Mouse (Mus musculus) layer of hippocampus, postnatal 14 days (tissue): ENCODE data around the gene Letm1. TPM values are rescaled to one million over a fixed set of nuclear protein-coding genes. Genes with fewer than 3 reads are reported as not detected.

Source experiments
- DNase-seq, 2 experiments: peaks; one replicate each; pipeline ENCODE4 v3.0.0; 2021 to 2022; ENCODE audit warnings: low spot score in 2 of 2, mixed read lengths in 1 of 2
- long read RNA-seq, 2 experiments: library from polyadenylated mRNA; stranded (forward); transcript quantifications; one replicate each; pipeline ENCODE4 v2.0.0; 2021
- total RNA-seq, 2 experiments: library from RNA; stranded (reverse); gene quantifications; 2 replicates each; pipeline ENCODE4 v1.2.3; 2021

Letm1 gene
- total RNA-seq, result 100 to 1,000 TPM in 1 of 2 experiments, 10 to 100 TPM in 1; 96.8 to 105 TPM
- long read RNA-seq, experiment 1, full-length matches to known transcripts, result 107 of 121 reads
- long read RNA-seq, experiment 1, partial matches to known transcripts, result 6 of 121 reads
- long read RNA-seq, experiment 1, other reads (novel, unspliced or antisense), result 8 of 121 reads
- long read RNA-seq, experiment 2, full-length matches to known transcripts, result 124 of 156 reads
- long read RNA-seq, experiment 2, partial matches to known transcripts, result 17 of 156 reads
- long read RNA-seq, experiment 2, other reads (novel, unspliced or antisense), result 15 of 156 reads

DNA sequence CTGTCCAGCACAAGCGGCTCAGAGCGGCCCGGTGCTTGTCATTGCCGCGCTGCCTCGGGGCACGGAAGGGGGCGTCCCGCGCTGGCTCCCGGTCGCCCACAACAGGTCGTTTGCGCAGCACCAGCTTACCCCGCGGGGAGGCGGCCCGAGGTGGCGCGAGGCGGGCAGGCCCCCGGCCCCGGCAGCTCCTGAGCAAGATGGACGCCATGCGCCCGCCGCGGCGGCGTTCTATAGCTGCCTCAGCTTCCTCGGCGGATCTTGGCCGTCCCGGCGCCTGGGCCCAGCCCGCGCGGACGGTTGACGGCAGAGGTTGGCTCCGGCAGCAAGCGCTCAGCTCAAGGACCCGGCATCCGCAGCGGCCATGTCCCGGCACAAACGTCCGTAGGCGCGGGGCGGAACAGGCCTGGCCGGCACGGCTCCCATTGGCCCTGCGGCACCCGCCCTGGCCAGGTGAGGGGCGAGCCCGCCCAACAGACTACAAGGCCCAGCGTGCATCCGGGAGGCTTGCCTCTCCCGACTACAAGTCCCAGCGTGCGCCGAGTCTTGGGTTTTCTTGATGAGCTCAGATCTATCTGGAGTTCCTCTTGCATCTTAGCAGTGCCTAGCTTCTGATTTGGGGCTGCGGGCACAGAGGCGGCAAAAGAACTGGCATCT is at the start of gene Letm1:
Gene Letm1 (minus strand): TSS at position 473 of the 654 bp plus-strand sequence.
- DNase-seq, result peak; percentile 91 to 96

DNA sequence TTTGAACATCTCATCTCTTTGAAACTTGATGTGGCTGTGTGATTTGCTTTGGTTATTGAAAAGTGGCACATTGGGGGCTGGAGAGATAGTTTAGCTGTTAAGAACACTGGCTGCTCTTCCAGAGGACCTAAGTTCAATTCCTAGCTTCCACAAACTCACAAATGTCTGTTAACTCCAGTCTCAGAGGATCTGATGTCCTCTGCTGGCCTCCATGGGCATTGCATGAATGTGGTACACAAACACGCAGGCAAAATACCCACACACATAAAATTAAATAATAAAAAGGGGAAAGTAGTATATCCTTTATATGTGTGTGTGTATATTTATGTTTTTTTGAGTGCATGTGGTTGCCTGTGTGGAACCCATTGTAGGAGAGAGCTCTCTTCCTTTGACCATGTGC is 48.2 kb upstream of the Letm1 start:
- DNase-seq, result no peak

DNA sequence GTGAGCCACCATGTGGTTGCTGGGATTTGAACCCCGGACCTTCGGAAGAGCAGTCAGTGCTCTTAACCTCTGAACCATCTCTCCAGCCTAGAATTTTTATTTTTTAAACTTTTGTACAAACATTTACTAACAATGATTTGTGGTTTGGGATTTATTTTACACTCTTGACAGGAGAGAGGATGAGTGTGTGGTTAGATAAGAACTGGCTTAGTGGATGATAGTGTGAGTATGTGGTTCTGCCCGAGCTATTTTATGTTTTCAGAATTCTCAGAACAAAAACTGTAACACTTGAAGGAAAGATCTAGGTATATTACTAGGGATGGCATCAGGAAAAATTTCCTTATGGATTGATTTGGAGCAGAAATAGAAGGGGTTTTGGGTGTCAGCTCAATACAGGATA is 47.3 kb upstream of the Letm1 start:
- DNase-seq, result no peak

DNA sequence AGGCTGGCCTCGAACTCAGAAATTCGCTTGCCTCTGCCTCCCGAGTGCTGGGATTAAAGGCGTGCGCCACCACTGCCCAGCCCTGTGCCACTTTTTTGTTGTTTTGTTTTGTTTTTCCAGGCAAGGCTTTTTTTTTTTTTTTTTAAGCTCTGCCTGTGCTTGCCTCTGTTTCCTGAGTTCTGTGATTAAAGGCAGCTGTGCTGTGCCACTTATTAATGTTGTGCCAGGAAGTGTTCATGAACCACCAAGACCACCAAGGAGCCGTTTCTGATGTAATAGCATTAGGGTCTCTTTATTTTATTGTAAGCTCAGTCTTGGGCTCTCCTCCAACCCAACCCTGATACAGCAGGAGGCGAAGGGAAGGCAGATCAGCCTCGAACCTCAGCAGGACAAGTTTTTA is 45.5 kb upstream of the Letm1 start:
- no peak for DNase-seq

DNA sequence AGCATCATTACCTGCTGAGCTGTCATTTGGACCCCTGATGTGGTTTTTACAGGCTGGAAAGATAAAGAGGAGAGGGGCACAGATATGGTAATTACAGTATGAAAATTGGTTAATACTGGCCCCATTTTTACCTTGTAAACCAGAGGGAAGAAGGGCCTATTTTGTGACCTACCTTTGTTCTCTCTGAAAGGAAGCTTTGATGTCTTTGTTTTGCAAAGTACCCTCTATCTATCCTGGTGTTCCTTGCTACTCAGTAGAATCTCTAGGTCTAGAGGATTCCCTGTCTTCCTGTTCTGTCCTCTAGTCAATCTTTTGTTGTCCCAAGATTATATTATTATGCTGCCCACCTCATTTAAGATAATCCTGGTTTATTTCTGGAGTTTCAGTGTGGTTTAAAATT is 43.4 kb upstream of the Letm1 start:
- DNase-seq, result no peak

DNA sequence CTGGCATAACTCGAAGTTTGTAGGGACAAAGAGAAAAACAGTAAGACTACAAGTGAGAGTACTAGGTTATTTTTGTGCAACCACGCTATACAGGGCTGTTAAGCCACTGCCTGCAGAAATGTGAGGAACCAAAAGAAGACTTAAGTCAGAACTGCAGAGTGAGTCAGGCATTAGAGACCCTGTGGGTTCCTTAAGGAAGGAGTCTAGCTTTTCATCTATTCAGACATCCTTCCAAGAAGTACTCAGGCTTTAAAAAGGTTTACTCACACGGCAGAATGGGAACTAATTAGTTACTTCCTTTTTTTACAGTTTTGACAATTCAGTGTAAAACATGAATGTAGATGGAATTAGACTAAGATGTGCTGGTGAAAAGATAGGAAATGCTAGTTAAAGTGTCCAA is 39.8 kb upstream of the Letm1 start:
- DNase-seq, result no peak

DNA sequence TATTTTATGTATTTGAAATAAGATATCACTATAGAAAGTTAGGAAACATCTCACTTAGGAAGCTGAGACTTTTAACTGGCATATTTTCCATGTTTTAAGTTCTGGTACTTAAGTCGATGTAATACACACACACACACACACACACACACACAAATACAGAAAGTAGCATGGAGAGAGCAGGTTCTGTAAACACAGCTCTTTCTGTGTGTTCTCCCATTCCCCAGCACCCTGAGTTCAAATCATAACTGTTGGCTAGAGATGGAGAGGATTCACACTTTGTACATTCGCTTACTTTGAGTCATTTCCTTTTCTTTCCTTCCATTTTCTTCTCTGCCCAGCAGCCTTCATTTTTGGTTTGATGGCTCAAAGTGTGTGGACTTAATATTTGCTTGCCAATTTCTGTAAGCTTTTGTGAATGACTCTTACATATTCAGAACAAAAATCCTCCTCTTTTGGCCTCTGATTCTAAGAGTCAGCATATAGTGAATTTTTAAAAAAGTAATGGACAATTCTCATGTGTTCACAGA is 39.3 kb upstream of the Letm1 start:
- DNase-seq, result no peak

DNA sequence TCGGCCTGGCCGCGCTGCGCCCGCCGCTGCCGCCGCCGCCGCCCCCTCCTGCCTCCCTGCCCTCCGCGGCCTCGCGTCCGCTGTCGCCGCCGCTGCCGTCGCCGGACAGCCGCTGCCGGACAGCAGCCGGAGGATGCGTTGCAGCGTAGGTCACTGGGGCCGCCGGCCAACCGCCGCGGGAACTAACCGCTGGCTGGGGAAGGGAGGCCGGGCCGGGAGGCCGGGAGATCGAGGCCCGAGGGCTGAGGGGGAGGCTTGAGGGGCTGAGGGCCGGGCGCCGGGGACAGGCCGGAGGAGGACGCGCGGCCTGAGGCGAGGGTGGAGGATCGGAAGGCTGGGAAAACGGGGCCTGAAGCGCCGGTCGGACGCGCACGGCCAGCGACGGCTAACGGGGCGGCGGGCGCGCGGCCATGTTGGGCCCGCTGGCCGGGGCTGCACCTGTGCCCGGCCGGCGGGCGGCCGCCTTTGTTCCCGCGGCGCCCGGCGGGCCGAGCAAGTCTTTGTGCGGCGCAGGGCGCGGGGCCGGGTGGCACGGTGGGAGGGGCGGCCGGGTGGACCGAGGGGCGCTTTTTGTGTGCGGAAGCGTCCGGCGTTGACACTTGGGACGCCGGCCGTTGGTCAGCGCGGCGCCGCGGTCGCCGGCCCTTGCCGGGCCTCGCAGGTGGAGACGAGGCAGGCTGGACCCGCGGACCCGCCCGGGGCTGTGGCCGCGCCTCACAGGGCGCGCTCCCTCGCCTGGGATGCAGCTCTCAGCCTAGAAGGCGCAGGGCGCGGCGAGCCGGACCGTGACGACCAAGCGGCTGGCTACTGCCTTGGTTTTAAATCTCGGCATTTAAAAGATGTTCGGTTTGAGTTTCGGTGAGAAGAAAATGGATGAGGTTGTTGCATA is 38.4 kb upstream of the Letm1 start:
- DNase-seq, result peak; percentile 29 to 56

DNA sequence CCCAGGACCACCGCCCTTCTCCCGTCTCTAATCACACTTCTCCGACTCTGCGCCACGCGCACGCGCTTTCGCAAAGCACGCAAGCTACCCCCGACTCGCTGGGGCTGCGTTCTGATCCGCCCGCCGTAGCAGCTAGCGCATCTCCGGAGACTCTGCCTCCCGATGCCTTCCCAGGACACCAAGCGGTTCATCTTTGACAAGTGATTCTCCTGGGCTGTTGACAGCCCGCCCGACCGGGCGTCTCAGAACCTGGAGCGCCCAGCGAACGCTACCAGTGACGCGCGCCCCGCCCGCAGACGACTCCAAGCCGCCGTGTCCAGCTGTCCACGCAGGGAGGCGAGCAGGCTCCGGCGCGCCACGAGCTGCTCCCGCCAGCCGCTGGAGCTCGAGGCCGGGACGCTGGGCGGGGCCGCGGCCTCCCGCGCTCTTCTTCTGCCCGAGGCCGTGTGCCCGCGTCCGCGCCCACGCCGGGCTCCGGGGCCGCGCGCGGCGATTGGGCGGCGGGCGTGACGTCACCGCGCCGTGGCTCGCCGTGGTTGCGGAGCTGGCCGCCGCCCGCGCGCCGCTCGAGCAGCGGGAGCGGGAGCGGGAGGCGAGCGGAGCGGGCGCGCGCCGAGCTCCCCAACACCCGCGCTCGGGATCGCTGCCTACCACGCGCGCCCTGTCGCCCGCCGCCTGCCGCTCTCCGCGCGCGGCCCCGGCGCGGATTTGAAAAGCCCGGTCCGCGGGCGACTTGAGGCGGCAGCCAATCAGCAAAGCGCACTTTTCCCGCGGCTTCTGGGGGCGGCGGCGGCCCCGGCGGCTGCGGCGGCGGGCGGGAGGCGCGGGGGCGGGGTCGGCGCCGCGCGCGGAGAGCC is 37.5 kb upstream of the Letm1 start, which contains the start of gene Nsd2:
Gene Nsd2 (plus strand): TSS at position 850 of the 857 bp plus-strand sequence.
- DNase-seq, result peak; percentile 87 to 93

DNA sequence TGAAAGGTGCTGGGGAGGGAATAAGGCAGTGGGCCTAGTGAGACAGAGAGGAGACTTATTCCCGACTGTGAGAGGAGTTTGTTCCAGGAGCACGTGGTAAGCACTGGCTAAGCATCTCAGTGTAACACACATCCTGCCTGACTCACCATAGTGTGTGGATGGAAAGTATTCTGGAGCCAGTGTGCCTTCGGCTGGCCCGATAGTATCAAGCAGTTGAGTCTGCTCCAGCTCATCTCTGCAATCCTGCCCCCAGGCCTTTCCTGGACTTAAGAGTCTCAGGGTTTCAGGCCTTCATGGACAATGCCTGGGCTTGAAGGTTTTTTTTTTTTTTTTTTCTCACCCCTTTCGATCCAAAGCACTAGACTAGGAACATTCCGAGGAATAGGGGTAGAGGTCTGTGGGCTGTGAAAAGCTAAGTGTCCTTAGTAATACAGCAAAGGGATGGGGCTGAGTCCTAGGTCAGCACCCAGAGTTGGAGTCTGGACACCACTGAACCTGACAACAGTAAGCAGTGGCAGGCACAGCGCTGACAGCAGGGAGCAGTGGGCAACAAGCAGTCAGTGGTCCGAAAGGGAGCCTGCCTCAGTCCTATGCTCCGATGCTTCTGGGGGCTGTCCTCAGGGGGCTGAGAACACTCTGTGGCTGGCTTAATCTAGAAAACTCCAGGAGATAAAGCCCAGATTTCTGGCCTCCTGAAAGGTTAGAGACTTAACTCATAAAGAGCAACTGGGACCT is 36.7 kb upstream of the Letm1 start:
- peak; percentile 9 to 12 for DNase-seq

DNA sequence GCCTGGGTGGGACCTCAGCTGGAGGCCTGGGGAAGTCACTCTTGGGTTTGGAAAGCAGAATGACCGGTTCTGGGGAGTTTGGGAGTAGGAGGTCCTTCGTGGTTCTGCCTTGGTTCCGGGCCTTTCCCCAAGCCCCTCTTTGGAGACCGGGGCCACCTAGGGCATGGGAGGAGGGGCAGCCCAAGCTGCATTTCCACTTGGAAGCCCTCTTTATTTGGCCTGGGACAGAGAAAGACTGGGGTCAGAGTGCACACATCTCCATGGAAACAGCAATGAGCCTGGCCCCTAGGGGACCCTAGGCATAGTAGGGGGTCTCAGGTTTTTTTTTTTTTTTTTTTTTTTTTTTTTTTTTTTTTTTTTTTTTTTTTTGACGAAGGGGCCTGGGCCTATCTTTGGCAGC is 35.5 kb upstream of the Letm1 start:
- no peak for DNase-seq

DNA sequence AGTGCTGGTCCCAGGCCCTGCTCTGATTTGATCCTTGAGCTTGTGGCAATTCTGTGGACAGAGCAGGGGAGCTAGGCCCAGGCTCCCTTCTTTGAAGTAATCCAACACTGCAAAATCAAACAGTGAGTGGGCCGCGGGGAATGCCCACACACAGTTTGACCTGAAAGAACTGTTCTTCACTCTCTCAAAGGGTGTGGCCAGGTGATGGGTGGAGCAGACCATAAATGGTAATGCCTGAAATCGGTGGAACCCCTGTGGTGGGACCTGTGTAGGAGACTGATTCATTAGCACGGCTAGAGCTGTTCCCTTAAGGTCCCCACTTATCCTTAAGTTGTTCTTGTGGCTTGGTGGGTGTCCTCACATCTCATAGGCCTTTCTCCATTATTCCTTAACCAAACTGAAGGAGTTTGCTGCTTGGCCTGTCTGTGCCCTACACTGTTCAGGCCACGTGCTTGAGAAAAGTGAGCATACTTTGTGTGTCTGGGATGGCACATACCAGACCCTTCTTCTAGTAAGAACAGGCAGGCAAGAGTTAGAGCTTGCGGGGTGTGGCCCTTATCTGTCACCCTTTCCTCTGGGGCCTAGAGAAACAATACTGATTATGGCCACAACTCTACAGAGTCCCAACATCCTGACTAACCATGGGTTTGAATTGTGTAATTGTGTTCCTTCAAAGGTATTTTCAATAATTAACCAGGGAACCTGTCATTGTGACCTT is 33.5 kb upstream of the Letm1 start:
- DNase-seq, result no peak

DNA sequence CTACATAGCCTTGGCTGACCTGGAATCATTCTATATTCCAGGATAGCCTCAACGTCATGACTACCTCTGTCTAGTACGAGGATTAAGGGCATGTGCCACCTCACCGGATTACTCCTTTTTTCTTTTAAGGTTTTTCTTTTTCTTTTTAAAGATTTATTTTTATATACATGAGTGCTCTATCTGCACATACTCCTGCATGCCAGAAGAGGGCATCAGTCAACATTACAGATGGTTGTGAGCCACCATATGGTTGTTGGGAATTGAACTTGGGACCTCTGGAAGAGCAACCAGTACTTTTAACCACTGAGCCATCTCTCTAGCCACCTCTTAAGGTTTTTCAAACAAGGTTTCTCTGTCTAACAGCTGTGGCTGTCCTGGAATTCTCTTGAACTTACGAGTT is 28.9 kb upstream of the Letm1 start:
- no peak for DNase-seq

DNA sequence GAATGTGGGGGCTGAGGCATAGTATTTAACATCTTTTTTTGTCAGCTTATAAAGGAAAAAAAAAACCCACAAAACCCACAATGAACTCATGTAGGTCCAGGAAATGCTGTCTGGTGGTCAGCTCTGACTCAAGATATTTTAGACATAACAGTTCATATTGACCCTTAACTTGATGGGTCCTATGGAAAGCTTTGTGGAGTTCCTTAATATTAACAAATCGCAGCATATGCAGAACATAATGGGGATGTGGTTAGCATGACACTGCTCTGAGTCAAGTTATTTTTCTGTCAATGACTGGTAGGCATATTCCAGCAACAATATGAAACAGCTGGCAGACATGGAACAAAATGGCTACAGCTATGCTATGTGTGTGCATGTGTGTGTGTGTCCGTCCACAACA is 20.7 kb upstream of the Letm1 start:
- no peak for DNase-seq

DNA sequence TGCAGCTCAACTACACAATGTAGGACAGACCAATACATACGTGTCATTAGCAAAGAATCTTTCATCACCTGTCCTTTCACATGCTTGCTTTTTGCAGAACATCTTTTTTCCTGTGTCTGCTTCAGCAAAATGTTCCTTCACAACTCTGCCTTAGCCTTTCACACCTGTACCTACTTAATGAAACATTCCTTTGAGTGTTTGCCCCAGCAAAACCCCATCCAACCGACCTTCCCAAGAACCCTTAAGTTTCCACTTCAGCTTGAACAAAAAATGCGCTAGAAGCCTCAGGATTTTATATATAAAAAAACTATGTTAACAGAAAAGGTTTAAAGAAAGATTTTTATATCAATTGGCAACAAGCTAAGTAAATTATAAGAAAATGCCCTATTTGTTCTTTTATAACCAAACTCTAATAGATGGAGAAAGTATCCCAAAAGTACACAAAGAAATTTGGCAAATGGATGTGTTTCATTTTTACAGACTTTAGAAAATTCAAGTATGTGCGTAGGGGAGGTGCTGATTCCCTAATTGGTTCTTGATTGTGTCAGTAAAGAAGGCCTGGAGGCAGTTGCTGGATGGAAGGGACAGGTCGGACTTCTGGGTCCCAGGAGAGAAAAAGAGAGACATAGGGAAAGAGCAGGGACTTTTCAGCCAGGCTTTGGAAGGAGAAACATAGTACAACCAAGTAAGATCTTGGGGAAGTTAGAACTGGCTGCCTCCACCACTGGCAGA is 9.5 kb upstream of the Letm1 start:
- no peak for DNase-seq

DNA sequence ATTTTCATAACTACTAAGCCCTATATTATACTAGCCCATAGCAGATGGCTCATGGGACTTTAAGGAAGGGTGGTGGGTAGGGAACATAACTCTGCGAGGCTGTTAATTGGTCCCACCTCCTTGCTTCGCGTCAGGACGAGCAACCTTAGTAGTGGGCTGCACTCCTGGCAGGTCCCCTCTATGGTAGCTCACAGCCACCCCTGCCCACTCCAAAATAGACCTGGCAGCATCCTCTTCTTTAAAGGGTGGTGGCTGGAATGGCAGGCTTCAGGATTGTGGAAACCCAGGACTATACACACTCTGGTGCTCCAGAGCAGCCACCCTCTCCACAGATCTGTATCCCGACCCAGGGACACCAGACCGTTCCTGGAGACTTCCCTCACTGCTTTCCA is 378 bp upstream of the Letm1 start:
- DNase-seq, result no peak

DNA sequence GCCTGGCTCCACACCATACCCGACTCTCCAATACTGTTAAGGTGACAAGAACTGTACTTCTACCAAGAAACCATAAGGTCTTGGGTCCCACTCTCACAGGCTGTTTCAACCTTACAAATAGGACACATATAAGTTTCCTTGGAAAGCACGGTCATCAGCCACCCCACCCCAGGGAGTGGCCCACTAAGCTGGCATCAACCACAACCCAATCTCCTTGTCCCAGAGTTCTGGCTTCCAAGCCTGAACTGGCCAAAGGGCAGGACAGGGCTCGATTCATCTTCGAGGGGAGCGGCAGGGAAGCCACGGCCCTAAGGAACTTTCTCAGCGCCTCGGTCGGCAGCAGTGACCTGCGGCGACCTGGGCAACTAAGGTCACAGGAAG is 663 bp downstream of the Letm1 start:
- peak in 1 of 2 experiments; percentile 9 for DNase-seq

DNA sequence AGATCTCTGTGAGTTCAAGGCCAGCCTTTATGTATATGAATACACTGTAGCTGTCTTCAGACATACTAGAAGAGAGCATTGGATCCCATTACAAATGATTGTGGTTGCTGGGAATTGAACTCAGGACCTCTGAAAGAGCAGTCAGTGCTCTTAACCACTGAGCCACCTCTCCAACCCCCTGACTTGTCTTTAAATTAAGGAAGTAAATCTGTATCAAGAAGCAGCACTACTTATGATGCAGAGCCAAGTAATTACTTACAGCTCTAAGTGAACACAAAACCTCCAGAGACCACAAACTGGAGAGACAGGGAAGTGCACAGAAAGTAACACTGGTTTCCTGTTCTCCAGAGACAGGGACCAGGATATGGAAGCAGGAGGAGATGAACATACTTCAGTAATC is 5.4 kb downstream of the Letm1 start:
- DNase-seq, result no peak

DNA sequence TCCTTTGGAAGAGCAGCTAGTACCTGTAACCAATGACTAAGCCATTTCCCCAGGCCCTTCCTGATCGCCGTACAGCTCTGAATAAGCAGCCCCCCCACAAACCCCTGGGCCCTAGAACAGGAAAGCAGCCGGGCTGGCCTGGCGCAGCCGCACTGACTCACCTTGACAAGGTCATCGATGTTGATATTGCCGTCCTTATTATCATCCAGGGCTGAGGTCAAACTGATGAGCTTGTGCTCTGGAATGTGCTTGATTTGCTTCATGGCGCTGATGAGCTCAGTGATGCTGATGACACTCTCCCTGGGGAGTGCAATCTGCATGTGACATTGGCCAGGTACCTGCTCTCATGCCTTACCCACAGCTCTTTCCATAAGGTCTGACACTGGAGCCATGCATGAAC is 39.1 kb downstream of the Letm1 start:
- no peak for DNase-seq
